Mouse (Mus musculus) liver, adult (tissue): ENCODE measurements around the gene Rufy1.

Source experiments
- GATA4 ChIP-seq: IDR thresholded peaks from 2 replicates; pipeline ENCODE4 v1.6.1; 2014; ENCODE audit warnings: mild to moderate bottlenecking, low read length; ENCODE audit not compliant: insufficient replicate concordance

The Rufy1 gene

GRCm38 (mm10) chr11:50440691-50441090 is 9.8 kb upstream of the Rufy1 start:
- TF ChIP-seq GATA4 = no peak

- TF ChIP-seq GATA4 = no peak
Measured at GRCm38 (mm10) chr11:50439857-50440256, 8.9 kb upstream of the Rufy1 start.

- no peak for TF ChIP-seq GATA4
Measured at GRCm38 (mm10) chr11:50432896-50433295, 2.0 kb upstream of the Rufy1 start.

GRCm38 (mm10) chr11:50432069-50432440 is 1.1 kb upstream of the Rufy1 start:
- TF ChIP-seq GATA4 = no peak

- no peak for TF ChIP-seq GATA4
Measured at GRCm38 (mm10) chr11:50431134-50432068, 476 bp upstream of the Rufy1 start.

GRCm38 (mm10) chr11:50426056-50426455 is 4.9 kb downstream of the Rufy1 start:
- TF ChIP-seq GATA4 = no peak

GRCm38 (mm10) chr11:50421934-50422780 is 8.8 kb downstream of the Rufy1 start:
- no peak for TF ChIP-seq GATA4

- no peak for TF ChIP-seq GATA4
Measured at GRCm38 (mm10) chr11:50421461-50421860, 9.5 kb downstream of the Rufy1 start.

- TF ChIP-seq GATA4 = no peak
Measured at GRCm38 (mm10) chr11:50417856-50418255, 13.1 kb downstream of the Rufy1 start.

GRCm38 (mm10) chr11:50415563-50416241 is 15.2 kb downstream of the Rufy1 start:
- no peak for TF ChIP-seq GATA4

GRCm38 (mm10) chr11:50407235-50407634 is 23.7 kb downstream of the Rufy1 start:
- TF ChIP-seq GATA4 = no peak

- TF ChIP-seq GATA4 = no peak
Measured at GRCm38 (mm10) chr11:50403367-50404014, 27.4 kb downstream of the Rufy1 start.

- TF ChIP-seq GATA4 = no peak
Measured at GRCm38 (mm10) chr11:50402481-50402880, 28.4 kb downstream of the Rufy1 start.

GRCm38 (mm10) chr11:50398803-50399202 is 32.1 kb downstream of the Rufy1 start:
- TF ChIP-seq GATA4 = no peak

GRCm38 (mm10) chr11:50397316-50397715 is 33.6 kb downstream of the Rufy1 start:
- TF ChIP-seq GATA4 = no peak
